Mouse (Mus musculus): ENCODE measurements at regions not wholly inside any gene's neighbourhood (a gene's known extent, or its start where the extent isn't known, plus 50 kb on each side); places are given as distances from the start of the nearest gene placed in this dataset.
"Not testable (repeated sequence)": the region's sequence is repeated elsewhere in the genome, so short reads cannot be mapped to it uniquely, and the experiment has no call there.

- intact Hi-C loops (cut with DNase I), result no loop called here
- no peak for DNase-seq (ENCODE audit: low spot score in 2 of 2)
Observed at GRCm38 (mm10) chr10:15886150-15886549, 1168.1 kb upstream of the Gje1 start.

- intact Hi-C loops (cut with DNase I), result no loop called here
- peak; percentile 18 to 87 for DNase-seq (ENCODE audit: low spot score in 2 of 2)
Observed at GRCm38 (mm10) chr10:15868063-15868462, 1150.0 kb upstream of the Gje1 start.

GRCm38 (mm10) chr10:15866931-15867330 is 1148.9 kb upstream of the Gje1 start:
- intact Hi-C loops (cut with DNase I), result no loop called here
- DNase-seq (ENCODE audit: low spot score in 2 of 2), result no peak

GRCm38 (mm10) chr10:15841381-15841780 is 1123.4 kb upstream of the Gje1 start:
- intact Hi-C loops (cut with DNase I), result no loop called here
- peak in 1 of 2 experiments; percentile 27 for DNase-seq (ENCODE audit: low spot score in 2 of 2)

- DNase-seq (ENCODE audit: low spot score in 2 of 2), result no peak
- intact Hi-C loops (cut with DNase I), result no loop called here
Observed at GRCm38 (mm10) chr10:15832338-15832737, 1114.3 kb upstream of the Gje1 start.

- no peak for DNase-seq (ENCODE audit: low spot score in 2 of 2)
- intact Hi-C loops (cut with DNase I), result no loop called here
Observed at GRCm38 (mm10) chr10:15825457-15825856, 1107.4 kb upstream of the Gje1 start.

- DNase-seq (ENCODE audit: low spot score in 2 of 2), result peak; percentile 2 to 91
Observed at GRCm38 (mm10) chr10:15807271-15807670, 1089.3 kb upstream of the Gje1 start.

GRCm38 (mm10) chr10:15805791-15806190 is 1087.8 kb upstream of the Gje1 start:
- intact Hi-C loops (cut with DNase I), result loop anchor here (5.0 to 10.0 kb wide), 4 partner anchors 251 to 1917 kb away; partner anchors contain the start of gene Cited2
- DNase-seq (ENCODE audit: low spot score in 2 of 2), result peak in 1 of 2 experiments; percentile 62

More at GRCm38 (mm10) chr10:15807271-15807670, 1089.3 kb upstream of the Gje1 start:
- intact Hi-C loops (cut with DNase I), result loop anchor here (5.0 to 10.0 kb wide), 4 partner anchors 252 to 1915 kb away; partner anchors contain the start of gene Cited2

GRCm38 (mm10) chr10:15793185-15793584 is 1075.2 kb upstream of the Gje1 start:
- intact Hi-C loops (cut with DNase I); DNase-seq (ENCODE audit: low spot score in 2 of 2): not testable (repeated sequence)

GRCm38 (mm10) chr10:15791473-15792269 is 1073.7 kb upstream of the Gje1 start:
- intact Hi-C loops (cut with DNase I), result no loop called here
- DNase-seq (ENCODE audit: low spot score in 2 of 2), result no peak

GRCm38 (mm10) chr10:15759983-15760723 is 1042.1 kb upstream of the Gje1 start:
- intact Hi-C loops (cut with DNase I), result no loop called here

GRCm38 (mm10) chr10:15759576-15759975 is 1041.6 kb upstream of the Gje1 start:
- DNase-seq (ENCODE audit: low spot score in 2 of 2), result no peak
- intact Hi-C loops (cut with DNase I), result no loop called here

More at GRCm38 (mm10) chr10:15759983-15760723, 1042.1 kb upstream of the Gje1 start:
- peak in 1 of 2 experiments; percentile 43 for DNase-seq (ENCODE audit: low spot score in 2 of 2)

- intact Hi-C loops (cut with DNase I), result no loop called here
- DNase-seq (ENCODE audit: low spot score in 2 of 2), result no peak
Observed at GRCm38 (mm10) chr10:15757503-15757902, 1039.5 kb upstream of the Gje1 start.

GRCm38 (mm10) chr10:15746866-15747265 is 1028.9 kb upstream of the Gje1 start:
- DNase-seq (ENCODE audit: low spot score in 2 of 2), result no peak
- intact Hi-C loops (cut with DNase I), result no loop called here

GRCm38 (mm10) chr10:15738630-15739029 is 1020.6 kb upstream of the Gje1 start:
- intact Hi-C loops (cut with DNase I), result no loop called here
- no peak for DNase-seq (ENCODE audit: low spot score in 2 of 2)

- intact Hi-C loops (cut with DNase I), result no loop called here
- no peak for DNase-seq (ENCODE audit: low spot score in 2 of 2)
Observed at GRCm38 (mm10) chr10:15731318-15731717, 1013.3 kb upstream of the Gje1 start.

- no peak for DNase-seq (ENCODE audit: low spot score in 2 of 2)
- intact Hi-C loops (cut with DNase I), result no loop called here
Observed at GRCm38 (mm10) chr10:15697946-15698345, 979.9 kb upstream of the Gje1 start.

GRCm38 (mm10) chr10:15697050-15697449 is 979.0 kb upstream of the Gje1 start:
- intact Hi-C loops (cut with DNase I), result no loop called here
- no peak for DNase-seq (ENCODE audit: low spot score in 2 of 2)

GRCm38 (mm10) chr10:15671638-15672037 is 953.6 kb upstream of the Gje1 start:
- intact Hi-C loops (cut with DNase I); DNase-seq (ENCODE audit: low spot score in 2 of 2): not testable (repeated sequence)

Data from left cerebral cortex, postnatal 25 days (tissue).